Mouse (Mus musculus) liver, postnatal 0 days (tissue): ENCODE data around the gene Nkx1-1.

Source experiments
- CTCF ChIP-seq: sonication (generic); IDR thresholded peaks from 2 replicates; pipeline ENCODE4 v1.5.1; 2016; ENCODE audit warnings: antibody characterized with exemption, low read depth
- EP300 ChIP-seq: IDR thresholded peaks from 2 replicates; pipeline ENCODE4 v1.6.1; 2016; ENCODE audit warnings: antibody characterized with exemption, low read depth, mild to moderate bottlenecking

GRCm38 (mm10) chr5:33442927-33443710, 9.3 kb upstream of the Nkx1-1 start:
- TF ChIP-seq EP300 (peak; percentile 72; the same call in 1 of the 2 replicates), CTCF (peak; percentile 94)
